Mouse (Mus musculus) mature B cell (primary cell): Measurements from ENCODE around the gene Gm49369.

ENCODE experiments used
- in situ Hi-C: fragments of 300-500 bp; cut with MboI; formaldehyde crosslinking; loops from 2 replicates; pipeline ENCODE4 v1.14.3; 2019

Gene Gm49369

GRCm38 (mm10) chr7:142371768-142372661 lies 10.5 kb downstream of the Gm49369 start:
- in situ Hi-C loops, result no loop called here

DNA sequence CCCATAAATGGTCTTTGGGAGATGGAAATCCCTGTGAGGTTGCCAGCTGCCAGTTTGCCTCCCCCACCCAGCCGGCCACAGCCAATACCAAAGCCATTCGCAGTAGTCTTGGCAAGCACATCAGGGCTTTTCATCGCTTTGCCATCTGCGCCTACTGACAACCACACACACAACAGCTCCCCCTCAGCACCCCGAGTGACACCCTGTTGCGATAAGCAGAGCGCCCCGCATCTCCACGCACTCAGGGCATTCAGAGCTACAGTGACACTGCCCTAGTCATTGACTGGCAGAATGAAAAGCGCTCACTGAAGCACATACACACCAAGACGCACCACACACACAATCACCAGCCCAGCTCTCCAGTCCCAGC lies 11.1 kb downstream of the Gm49369 start:
- in situ Hi-C loops, result no loop called here

- in situ Hi-C loops, result no loop called here
These were observed 11.5 kb downstream of the Gm49369 start for GRCm38 (mm10) chr7:142370937-142371336.

GRCm38 (mm10) chr7:142369820-142370219 lies 12.6 kb downstream of the Gm49369 start:
- in situ Hi-C loops, result no loop called here

DNA sequence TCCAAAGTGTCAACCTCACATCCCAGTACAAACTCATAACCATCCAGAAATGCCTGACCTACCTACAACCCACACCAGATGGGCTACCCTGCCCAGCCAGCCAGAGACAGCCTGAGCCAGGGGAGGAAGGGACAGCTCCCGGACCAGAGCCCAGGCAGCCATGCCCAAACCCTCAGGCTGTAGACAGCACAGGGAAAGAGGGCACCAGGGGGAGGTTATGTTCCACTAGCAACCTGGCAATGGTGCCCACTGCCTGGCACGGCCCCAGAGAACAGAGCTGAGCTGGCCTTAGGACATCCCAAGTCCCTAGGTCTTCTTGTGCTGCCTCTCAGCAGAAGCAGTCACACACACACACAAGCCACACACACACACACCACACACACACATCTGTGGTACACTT lies 13.6 kb downstream of the Gm49369 start:
- in situ Hi-C loops, result no loop called here

DNA sequence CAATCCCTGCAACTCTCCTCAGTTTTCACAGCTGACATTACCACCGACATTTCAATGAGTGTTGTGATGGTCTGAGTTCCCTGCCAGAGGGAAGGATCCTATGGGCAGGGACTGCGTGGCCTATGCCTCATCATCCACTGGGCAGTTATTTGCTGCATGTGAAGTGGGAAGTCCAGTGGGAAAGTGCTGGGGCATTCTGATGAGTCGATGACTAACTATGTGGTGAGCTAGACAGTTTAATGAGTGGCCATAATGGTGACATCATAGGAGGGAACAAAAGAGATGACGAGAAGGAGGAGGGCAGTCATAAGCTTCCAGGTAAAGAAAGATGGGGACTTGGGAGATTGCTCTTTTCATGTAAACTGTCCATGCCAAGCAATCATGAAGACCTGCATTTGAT lies 19.4 kb downstream of the Gm49369 start:
- in situ Hi-C loops, result no loop called here

DNA sequence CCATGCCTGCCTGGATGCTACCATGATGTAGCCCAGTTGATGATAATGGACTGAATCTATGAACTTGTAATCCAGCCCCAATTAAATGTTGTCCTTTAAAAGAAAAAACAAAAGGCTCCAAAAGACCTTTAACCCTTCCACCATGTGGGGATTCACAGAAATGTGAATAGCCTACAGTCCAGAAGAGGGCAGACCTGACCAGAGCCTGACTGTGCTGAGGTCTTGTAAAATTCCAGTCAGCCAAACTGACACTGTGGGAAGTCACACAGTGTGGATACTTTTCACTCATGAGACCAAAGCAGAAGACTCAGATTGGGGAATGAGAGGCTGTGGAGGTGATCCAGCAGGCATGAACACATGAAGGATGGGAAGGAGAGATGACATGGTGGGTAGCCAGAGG lies 21.7 kb downstream of the Gm49369 start:
- in situ Hi-C loops, result no loop called here

- in situ Hi-C loops, result no loop called here
These were observed 23.3 kb downstream of the Gm49369 start for GRCm38 (mm10) chr7:142359129-142359528.

DNA sequence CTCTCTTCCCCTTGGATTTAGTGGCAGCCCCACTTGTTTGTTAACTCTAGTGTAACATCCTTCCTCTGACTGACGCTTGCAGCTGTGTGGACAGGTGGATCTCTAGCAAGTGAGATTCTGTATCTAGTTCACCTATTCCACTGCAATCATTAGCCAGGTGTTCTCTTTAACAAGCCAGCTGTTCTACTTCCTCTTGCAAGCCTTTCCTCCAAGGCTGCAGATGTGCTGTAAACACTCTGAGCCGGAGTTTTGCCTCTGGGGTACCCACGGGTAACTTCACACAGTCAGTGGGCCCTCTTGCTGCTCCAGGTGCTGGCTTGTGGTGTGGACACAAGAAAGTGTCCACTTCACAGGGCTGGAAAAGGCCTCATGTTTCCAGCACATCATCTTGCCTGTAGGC lies 24.9 kb downstream of the Gm49369 start:
- in situ Hi-C loops, result no loop called here

DNA sequence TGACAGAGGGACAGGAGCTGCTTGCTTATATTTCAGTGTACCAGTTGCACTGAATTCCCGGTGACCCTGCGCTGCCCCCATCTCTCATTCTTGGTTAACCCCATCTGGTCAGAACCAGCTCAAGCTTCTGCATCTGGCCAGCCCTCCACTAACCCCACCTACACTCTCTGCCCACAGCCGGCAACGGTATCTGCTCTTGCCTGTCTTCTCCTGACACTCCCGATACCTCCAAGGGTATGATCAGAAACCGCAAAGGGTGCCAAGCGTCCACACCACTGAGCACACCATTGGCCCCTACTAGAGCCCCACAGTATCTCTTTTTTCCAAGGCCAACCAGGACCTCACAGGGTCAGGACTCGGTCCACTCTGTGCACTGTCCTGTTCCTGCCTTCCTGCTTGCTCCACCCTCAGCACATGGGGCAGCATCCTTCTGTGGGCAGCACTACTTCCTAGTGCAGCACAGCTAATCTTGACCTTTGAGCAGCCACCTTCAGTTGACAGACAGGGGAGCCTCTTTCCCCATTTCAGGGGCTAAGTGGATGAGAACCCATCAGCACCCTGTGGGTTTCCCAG lies 27.7 kb downstream of the Gm49369 start:
- in situ Hi-C loops, result no loop called here

DNA sequence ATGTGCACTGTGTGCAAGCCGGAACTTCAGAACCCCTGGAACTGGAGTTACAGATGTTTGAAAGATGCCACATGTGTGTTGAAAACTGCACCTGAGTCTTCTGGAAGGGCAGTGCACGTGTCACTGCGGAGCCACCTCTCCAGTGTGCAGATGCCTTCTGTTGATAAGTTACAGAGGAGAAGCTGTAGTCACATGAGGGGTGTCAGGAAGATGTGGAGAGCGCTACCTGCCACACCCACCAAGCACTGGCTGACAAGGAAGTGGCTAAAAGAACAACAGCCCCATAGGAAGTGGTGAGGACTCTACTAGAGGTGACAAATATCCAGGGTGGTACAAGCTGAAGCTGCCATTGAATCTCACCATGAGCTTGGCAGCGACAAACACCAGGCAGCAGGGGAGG lies 28.6 kb downstream of the Gm49369 start:
- in situ Hi-C loops, result no loop called here

GRCm38 (mm10) chr7:142351569-142351968 lies 30.9 kb downstream of the Gm49369 start:
- in situ Hi-C loops, result no loop called here

- in situ Hi-C loops, result no loop called here
These were observed 33.0 kb downstream of the Gm49369 start for GRCm38 (mm10) chr7:142349308-142349961.

- in situ Hi-C loops, result no loop called here
These were observed 34.9 kb downstream of the Gm49369 start for GRCm38 (mm10) chr7:142347542-142347941.

DNA sequence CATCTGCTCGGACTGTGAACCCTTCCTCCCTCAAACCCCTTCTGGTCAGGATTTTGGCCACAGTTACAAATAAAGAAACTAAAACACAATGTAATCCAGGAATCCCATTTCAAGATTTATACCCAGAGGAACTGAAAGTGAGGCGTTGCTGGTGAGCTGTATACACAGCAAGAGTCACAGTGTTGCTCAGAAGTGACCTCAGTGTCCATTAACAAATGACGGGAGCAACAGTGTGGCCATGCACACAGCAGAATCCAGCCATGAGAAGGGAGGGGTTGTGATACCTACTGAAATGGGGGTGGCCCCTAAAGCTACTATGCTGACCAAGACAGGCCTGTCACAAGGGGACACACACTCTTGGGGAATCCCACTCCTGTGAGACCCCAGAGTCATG lies 40.2 kb downstream of the Gm49369 start:
- in situ Hi-C loops, result no loop called here

DNA sequence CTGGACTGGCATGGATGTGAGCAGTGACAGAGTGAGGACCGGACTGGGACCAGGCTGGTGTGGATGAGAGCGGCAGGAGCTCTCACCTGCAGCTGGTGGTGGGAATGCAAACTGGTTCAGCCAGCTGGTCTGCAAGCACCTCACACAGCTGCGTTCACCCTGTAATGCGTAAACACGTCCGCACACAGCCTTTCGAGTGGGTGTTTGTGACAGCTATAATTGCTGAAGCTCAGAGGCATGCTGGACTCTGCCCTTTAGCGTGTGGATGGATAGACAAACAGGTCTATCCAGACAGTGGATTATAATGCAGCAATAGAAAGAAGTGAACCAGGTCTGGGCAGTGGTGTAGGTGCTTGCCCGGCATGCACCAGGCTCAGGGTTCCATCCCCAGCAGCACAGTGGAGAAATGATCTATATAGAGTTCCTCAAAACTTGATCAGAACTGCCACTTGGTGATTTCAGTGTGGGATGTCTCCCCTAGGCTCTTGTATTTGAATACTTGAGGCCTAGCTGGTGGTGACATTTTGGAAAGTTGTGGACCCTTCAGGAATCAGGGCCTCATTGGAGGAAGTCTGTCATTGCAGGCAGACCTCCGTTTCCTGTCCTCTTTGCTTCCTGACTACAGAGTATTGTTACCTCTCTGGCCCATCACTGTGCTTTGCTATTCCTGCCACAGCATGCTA lies 40.8 kb downstream of the Gm49369 start:
- in situ Hi-C loops, result no loop called here

- in situ Hi-C loops, result no loop called here
These were observed 42.0 kb downstream of the Gm49369 start for GRCm38 (mm10) chr7:142340269-142340970.

GRCm38 (mm10) chr7:142335151-142335550 lies 47.3 kb downstream of the Gm49369 start:
- in situ Hi-C loops, result loop anchor here (5.0 to 10.0 kb wide), 3 partner anchors 102 to 340 kb away; no protein-coding TSS in a partner anchor

DNA sequence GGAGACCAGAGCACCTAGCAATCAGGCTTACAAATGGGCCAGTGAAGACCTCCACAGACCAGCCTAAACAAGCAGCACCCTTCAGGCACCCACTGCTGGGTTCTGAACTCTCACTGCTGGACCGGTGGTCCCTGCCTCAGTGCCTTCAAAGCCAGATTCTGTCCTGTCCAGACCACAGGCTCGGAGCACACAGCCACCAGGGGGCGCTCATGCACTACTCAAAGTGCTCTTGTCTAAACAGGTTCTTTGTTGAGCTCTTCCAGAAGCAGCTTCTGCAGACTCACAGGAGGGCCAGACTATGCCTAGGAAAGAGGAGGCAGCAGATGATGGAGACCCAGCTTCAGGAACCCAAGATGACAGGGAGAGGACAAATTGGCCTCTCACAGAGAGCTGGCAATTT lies 48.2 kb downstream of the Gm49369 start:
- in situ Hi-C loops, result loop anchor here (10.0 kb wide), 2 partner anchors 251 to 341 kb away; no protein-coding TSS in a partner anchor

- in situ Hi-C loops, result loop anchor here (10.0 kb wide), 2 partner anchors 252 to 342 kb away; no protein-coding TSS in a partner anchor
These were observed 49.7 kb downstream of the Gm49369 start for GRCm38 (mm10) chr7:142332741-142333140.

- in situ Hi-C loops, result loop anchor here (10.0 kb wide), 2 partner anchors 254 to 344 kb away; no protein-coding TSS in a partner anchor
These were observed 51.2 kb downstream of the Gm49369 start for GRCm38 (mm10) chr7:142331281-142331680.
